Mouse (Mus musculus) liver, embryonic 14.5 days (tissue): ENCODE results near the gene Sidt2.

Experiments used
- CTCF ChIP-seq: IDR thresholded peaks from 2 replicates; pipeline ENCODE4 v1.5.1; 2016; ENCODE audit warnings: antibody characterized with exemption, low read depth, control low read depth
- EP300 ChIP-seq: IDR thresholded peaks from 2 replicates; pipeline ENCODE4 v1.6.1; 2016; ENCODE audit warnings: antibody characterized with exemption, low read depth

DNA sequence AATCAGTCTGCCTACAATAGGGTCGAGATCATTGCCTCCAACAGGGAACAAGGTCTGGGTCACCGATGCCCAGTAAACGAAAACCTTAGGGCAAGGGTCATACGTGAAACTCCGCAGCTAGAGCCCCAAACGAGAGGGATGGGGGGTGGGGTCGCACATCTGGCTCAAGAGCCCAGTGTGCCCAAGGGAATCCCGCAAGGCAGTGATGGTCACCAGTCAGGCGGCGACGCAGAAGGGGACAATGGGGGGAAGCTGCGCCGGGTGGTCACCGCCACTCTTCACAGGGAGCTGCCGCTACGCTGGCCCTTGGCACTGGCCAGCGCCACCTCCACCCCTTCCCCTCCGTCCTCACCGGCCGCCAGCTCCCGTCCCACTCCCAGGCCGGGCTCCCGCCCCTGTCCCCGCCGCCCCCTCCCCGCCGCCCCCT, 49.2 kb downstream of the Sidt2 start:
- no peak for TF ChIP-seq CTCF
- no peak for TF ChIP-seq EP300
